Mouse (Mus musculus): ENCODE data around the gene Olfr231. TPM values are rescaled to one million over a fixed set of nuclear protein-coding genes. Genes with fewer than 3 reads are reported as not detected.

The Olfr231 gene
- polyA plus RNA-seq (2014; fragmentation: Illumina TruSeq; extraction: RNeasy Lipid Tissue Mini Kit (QIAGEN cat#74804); ENCODE audit: low read depth, low replicate concordance): not detected

DNA sequence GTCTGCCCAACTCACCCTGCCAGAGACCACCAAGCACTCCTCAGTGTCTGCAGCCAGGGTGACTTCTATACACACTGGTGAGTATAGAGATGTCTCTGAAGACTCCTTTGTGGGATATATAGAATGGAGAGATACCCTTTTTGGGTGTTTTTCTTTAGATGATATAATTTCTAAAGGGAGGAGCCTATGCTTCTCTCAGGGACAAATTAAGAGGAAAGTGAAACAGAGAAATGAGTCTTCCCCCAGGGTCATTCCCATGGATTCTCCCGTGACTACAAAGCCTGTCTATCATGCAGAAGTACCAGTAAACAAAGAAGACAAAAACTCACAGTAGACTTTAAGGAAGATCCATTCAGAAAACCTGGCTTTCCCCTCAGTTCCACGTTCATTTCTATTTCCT lies at the start of gene Olfr231:
Gene Olfr231, minus strand, starts transcription at position 101 of the 400 bp plus-strand sequence.

DNA sequence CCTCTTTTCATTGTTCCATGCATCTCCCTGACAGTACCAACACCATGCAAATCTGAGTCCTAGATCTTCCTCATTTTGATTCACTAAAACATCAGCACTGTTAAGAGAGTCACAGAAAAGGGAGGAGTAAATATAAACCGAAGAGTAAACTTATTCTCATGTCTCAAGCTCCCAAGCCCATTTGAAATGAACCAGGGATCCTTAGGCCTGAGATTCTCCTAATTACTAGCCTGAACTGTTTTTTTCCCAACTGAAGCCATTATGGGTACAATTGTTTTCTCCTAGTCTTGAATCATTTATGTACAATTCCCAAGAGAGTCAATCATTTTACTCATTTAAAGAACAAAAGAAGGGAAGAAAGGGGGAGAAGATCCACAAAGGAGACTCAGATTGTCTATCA lies 34.4 kb upstream of the Olfr231 start, which contains the start of gene Olfr420:
Gene Olfr420, plus strand, starts transcription at position 301 of the 400 bp plus-strand sequence.

DNA sequence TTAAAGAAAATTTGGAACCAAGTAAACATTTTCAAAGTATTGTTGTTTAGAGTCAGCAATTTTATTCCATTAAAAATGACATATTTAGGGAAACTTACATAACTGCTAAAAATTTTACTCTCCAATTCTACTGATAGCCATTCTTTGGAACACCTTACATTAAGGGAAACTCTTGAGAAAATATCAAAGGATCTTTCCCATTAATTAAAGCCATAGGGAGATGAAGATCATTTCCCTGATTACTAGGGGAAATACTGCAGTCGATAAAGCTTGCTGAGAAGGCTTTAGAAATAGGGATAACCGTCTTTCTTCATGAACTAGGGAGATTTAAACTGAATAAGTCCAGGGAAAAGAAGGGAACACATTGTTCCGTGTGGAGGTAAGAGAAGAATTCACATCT lies 10.3 kb upstream of the Olfr231 start, which contains the start of gene Olfr424:
Gene Olfr424, plus strand, starts transcription at position 301 of the 400 bp plus-strand sequence.

DNA sequence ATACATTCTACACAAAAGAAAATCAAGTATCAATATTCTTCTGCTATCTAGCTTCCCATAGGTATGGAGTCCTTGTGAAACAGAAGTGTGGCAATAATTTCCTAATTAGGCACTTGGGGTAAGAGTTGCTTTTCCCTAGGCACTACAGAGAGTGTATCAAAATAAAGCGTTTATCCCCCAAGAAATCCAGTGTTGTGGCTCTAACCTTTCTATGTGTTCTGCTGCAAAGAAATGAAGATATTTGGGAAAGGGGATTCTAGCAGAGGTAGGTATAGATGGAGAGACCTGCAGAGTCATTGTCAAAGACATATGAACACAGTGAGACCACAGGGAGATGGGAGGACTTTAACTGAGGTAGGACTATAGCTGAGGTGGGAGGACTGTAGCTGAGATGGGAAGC lies 24.4 kb downstream of the Olfr231 start, which contains the start of gene Olfr427:
Gene Olfr427, plus strand, starts transcription at position 301 of the 400 bp plus-strand sequence.

DNA sequence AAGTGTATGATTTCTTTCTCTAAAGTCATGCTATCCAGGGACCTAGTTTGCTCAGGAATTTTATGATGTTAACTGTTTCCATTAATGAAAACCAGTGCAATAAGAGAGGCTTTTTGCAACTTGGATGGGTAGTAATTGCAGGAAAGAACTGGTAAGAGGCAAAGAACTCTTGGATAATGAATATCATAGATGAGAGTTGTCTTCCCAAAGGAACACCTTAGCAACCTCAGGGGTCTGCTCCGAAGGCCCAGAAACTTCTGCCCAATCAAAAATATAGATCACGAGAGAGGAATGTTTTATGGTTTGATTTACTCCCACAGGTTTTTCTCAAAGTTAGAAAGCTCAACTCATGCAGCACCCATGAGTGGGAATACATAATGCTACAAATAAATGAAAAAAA lies 36.9 kb downstream of the Olfr231 start, which contains the start of gene Olfr429:
Gene Olfr429, plus strand, starts transcription at position 301 of the 400 bp plus-strand sequence.

DNA sequence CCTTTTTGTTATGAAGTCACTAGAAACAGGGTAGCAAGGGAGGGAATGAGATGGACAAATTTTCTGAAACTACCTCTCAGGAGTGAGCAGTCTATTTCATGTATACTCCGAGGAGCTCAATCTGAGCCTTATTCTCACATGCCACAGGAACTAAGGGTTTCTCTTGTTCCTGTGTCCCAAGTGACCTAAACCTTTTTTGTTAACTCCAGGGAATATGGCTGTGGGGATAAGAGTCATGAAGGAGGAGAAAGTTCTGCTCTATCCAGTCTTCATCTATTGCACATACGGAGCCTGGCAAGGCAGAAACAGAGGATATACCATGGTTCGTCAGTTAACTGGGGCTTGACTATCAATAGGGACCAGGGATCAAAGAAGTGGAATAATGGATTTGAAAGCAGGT lies 54.7 kb downstream of the Olfr231 start, which contains the start of gene Olfr430:
Gene Olfr430, plus strand, starts transcription at position 301 of the 400 bp plus-strand sequence.

Other genes with a start within 250 kb of the Olfr231 start
- 9.6 TPM for gene Ifi211, start 208.1 kb downstream of the Olfr231 start, polyA plus RNA-seq (2014; fragmentation: Illumina TruSeq; extraction: RNeasy Lipid Tissue Mini Kit (QIAGEN cat#74804); ENCODE audit: low read depth, low replicate concordance)
- 19.2 TPM for gene Mndal, start 178.7 kb downstream of the Olfr231 start, polyA plus RNA-seq (2014; fragmentation: Illumina TruSeq; extraction: RNeasy Lipid Tissue Mini Kit (QIAGEN cat#74804); ENCODE audit: low read depth, low replicate concordance)
- gene Ifi203, start 178.5 kb downstream of the Olfr231 start, polyA plus RNA-seq (2014; fragmentation: Illumina TruSeq; extraction: RNeasy Lipid Tissue Mini Kit (QIAGEN cat#74804); ENCODE audit: low read depth, low replicate concordance): 16.0 TPM
- not detected for gene Ifi202b, start 138.4 kb downstream of the Olfr231 start, polyA plus RNA-seq (2014; fragmentation: Illumina TruSeq; extraction: RNeasy Lipid Tissue Mini Kit (QIAGEN cat#74804); ENCODE audit: low read depth, low replicate concordance)
- gene Ifi205, start 89.4 kb downstream of the Olfr231 start, polyA plus RNA-seq (2014; fragmentation: Illumina TruSeq; extraction: RNeasy Lipid Tissue Mini Kit (QIAGEN cat#74804); ENCODE audit: low read depth, low replicate concordance): 23.5 TPM
- not detected for gene Olfr433, start 80.5 kb downstream of the Olfr231 start, polyA plus RNA-seq (2014; fragmentation: Illumina TruSeq; extraction: RNeasy Lipid Tissue Mini Kit (QIAGEN cat#74804); ENCODE audit: low read depth, low replicate concordance)
- gene Olfr432, start 72.0 kb downstream of the Olfr231 start, polyA plus RNA-seq (2014; fragmentation: Illumina TruSeq; extraction: RNeasy Lipid Tissue Mini Kit (QIAGEN cat#74804); ENCODE audit: low read depth, low replicate concordance): not detected
- gene Olfr430, start 54.6 kb downstream of the Olfr231 start, polyA plus RNA-seq (2014; fragmentation: Illumina TruSeq; extraction: RNeasy Lipid Tissue Mini Kit (QIAGEN cat#74804); ENCODE audit: low read depth, low replicate concordance): not detected
- not detected for gene Olfr429, start 36.8 kb downstream of the Olfr231 start, polyA plus RNA-seq (2014; fragmentation: Illumina TruSeq; extraction: RNeasy Lipid Tissue Mini Kit (QIAGEN cat#74804); ENCODE audit: low read depth, low replicate concordance)
- gene Olfr427, start 24.3 kb downstream of the Olfr231 start, polyA plus RNA-seq (2014; fragmentation: Illumina TruSeq; extraction: RNeasy Lipid Tissue Mini Kit (QIAGEN cat#74804); ENCODE audit: low read depth, low replicate concordance): not detected
- not detected for gene Olfr424, start 10.4 kb upstream of the Olfr231 start, polyA plus RNA-seq (2014; fragmentation: Illumina TruSeq; extraction: RNeasy Lipid Tissue Mini Kit (QIAGEN cat#74804); ENCODE audit: low read depth, low replicate concordance)
- gene Olfr420, start 34.5 kb upstream of the Olfr231 start, polyA plus RNA-seq (2014; fragmentation: Illumina TruSeq; extraction: RNeasy Lipid Tissue Mini Kit (QIAGEN cat#74804); ENCODE audit: low read depth, low replicate concordance): not detected
- 0.26 TPM for gene Spta1, start 51.6 kb upstream of the Olfr231 start, polyA plus RNA-seq (2014; fragmentation: Illumina TruSeq; extraction: RNeasy Lipid Tissue Mini Kit (QIAGEN cat#74804); ENCODE audit: low read depth, low replicate concordance)
- not detected for gene Olfr419, start 130.9 kb upstream of the Olfr231 start, polyA plus RNA-seq (2014; fragmentation: Illumina TruSeq; extraction: RNeasy Lipid Tissue Mini Kit (QIAGEN cat#74804); ENCODE audit: low read depth, low replicate concordance)
- gene Mptx1, start 209.4 kb upstream of the Olfr231 start, polyA plus RNA-seq (2014; fragmentation: Illumina TruSeq; extraction: RNeasy Lipid Tissue Mini Kit (QIAGEN cat#74804); ENCODE audit: low read depth, low replicate concordance): not detected
- not detected for gene Olfr417, start 244.0 kb upstream of the Olfr231 start, polyA plus RNA-seq (2014; fragmentation: Illumina TruSeq; extraction: RNeasy Lipid Tissue Mini Kit (QIAGEN cat#74804); ENCODE audit: low read depth, low replicate concordance)

Measured in adipose tissue, adult 10 weeks (tissue).